Mouse (Mus musculus) stomach, embryonic 16.5 days (tissue): ENCODE measurements around the gene Adrb1. TPM values are rescaled to one million over a fixed set of nuclear protein-coding genes. Genes with fewer than 3 reads are reported as not detected.

Experiments used
- ATAC-seq: fragments of 200-750 bp; cut with Nextera tagmentation; 2 replicates; pipeline ENCODE4 v1.8.0; 2017; ENCODE audit warnings: moderate number of reproducible peaks, moderate TSS enrichment; ENCODE audit not compliant: insufficient read depth, low FRiP score
- H3K27ac ChIP-seq: fragments of 300-500 bp; sonication (generic); 2 replicates; pipeline ENCODE4 v1.5.1; 2014; ENCODE audit warnings: low read length
- H3K27me3 ChIP-seq: fragments of 300-500 bp; sonication (generic); 2 replicates; pipeline ENCODE4 v1.6.1; 2014; ENCODE audit warnings: low read length, control low read depth, mixed read lengths; ENCODE audit not compliant: control insufficient read depth, insufficient read depth
- H3K36me3 ChIP-seq: fragments of 300-500 bp; sonication (generic); 2 replicates; pipeline ENCODE4 v1.6.1; 2014; ENCODE audit warnings: low read length; ENCODE audit not compliant: control insufficient read depth, insufficient read depth
- H3K4me1 ChIP-seq: fragments of 300-500 bp; sonication (generic); 2 replicates; pipeline ENCODE4 v1.6.1; 2014; ENCODE audit warnings: low read length, control low read depth, mixed read lengths; ENCODE audit not compliant: control insufficient read depth, insufficient read depth
- H3K4me2 ChIP-seq: fragments of 300-500 bp; sonication (generic); 2 replicates; pipeline ENCODE4 v1.6.1; 2014; ENCODE audit warnings: low read depth, low read length, mixed read lengths
- H3K4me3 ChIP-seq: fragments of 300-500 bp; sonication (generic); replicated peaks from 2 replicates; pipeline ENCODE4 v1.5.1; 2014; ENCODE audit warnings: mild to moderate bottlenecking, low read length
- H3K9ac ChIP-seq: fragments of 300-500 bp; sonication (generic); 2 replicates; pipeline ENCODE4 v1.6.1; 2014; ENCODE audit warnings: low read length
- H3K9me3 ChIP-seq: fragments of 300-500 bp; sonication (generic); replicated peaks from 2 replicates; pipeline ENCODE4 v1.6.1; 2016; ENCODE audit warnings: low read length, control low read depth; ENCODE audit not compliant: control insufficient read depth
- WGBS: fragments of 180-500 bp; shearing (Covaris S2); extraction: QIAGEN DNeasy Blood & Tissue Kit; methylation state at CpG from one replicate; pipeline ENCODE4 v1.1.7; 2014; 5-methylcytosine and 5-hydroxymethylcytosine counted together
- polyA plus RNA-seq: library from polyadenylated mRNA; unstranded; fragments of >200 nt; fragmentation: Nextera tagmentation; extraction: Ambion mirVana; gene quantifications from 2 replicates; pipeline ENCODE4 v1.2.1, GENCODE M21; 2015

The Adrb1 gene
- polyA plus RNA-seq, 1 experiment from 2014 or later, result 0.34 TPM

DNA sequence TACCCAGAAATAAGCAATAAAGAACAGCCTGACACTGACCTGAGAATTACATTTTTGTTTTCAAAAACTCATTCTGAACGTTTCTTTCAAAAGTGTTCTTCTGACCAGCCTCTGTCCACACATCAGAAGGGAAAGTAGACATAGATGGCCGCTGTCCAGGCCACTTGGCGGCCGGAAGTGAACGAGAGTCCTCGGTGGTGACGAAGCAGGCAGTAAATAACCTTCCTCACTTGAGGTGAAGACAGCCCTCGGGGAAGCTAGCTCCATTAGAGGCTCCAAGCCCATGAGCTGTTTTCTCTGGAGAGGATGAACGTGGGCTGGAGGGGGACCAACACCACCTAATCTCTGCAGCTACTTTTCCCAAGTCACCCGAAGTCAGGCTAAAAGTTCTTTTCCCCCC lies 21.2 kb upstream of the Adrb1 start:
- H3K4me2 ChIP-seq, result no peak overlapping the region
- H3K36me3 ChIP-seq, result no peaks in the 10 kb centered on the region
- no peaks in the 10 kb centered on the region for H3K9me3 ChIP-seq
- H3K4me1 ChIP-seq, result peaks cover 15% of the 10 kb centered on the region
- WGBS, result 65% methylated on average over 10 of the region's 10 CpGs
- no peak overlapping the region for H3K4me3 ChIP-seq
- H3K27ac ChIP-seq, result no peak overlapping the region
- no peak overlapping the region for H3K9ac ChIP-seq
- no peak for ATAC-seq
- no peaks in the 10 kb centered on the region for H3K27me3 ChIP-seq

DNA sequence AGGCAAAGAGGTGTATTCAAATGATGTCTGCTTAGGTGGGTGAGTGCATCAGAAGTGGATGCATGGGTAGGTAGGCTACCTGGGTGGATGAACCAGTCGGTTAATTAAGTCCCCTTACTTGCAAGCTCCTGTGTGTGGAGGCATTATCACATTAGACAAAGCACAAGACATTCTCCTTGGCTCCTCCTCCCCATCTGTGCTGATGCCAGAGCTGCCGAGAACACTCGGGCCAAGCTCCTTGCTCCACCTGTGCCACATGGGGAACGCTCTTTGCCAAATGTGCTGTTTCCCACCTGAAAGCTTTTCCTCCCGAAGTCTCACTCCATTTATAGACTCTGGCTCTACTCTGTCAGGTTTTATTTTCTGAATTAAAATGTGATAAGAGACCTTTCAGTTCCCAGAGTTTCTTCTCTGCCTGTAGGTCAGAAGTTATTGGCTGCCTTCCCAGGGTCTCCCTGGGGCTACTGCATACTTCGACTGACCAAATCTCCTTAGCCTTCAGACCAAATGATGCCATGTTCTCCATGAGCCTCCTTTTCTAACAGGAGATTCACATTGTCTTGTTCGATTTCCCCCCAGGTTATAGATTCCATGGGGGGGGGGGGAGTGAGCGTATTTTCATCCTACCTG lies 20.5 kb upstream of the Adrb1 start:
- Histone ChIP-seq H3K9ac (no peak overlapping the region), H3K9me3 (no peaks in the 10 kb centered on the region), H3K4me1 (peaks cover 21% of the 10 kb centered on the region), H3K27ac (no peak overlapping the region), H3K36me3 (no peaks in the 10 kb centered on the region), H3K4me2 (no peak overlapping the region), H3K27me3 (no peaks in the 10 kb centered on the region), H3K4me3 (no peak overlapping the region)
- 69% methylated on average over 8 of the region's 8 CpGs for WGBS
- no peak for ATAC-seq

DNA sequence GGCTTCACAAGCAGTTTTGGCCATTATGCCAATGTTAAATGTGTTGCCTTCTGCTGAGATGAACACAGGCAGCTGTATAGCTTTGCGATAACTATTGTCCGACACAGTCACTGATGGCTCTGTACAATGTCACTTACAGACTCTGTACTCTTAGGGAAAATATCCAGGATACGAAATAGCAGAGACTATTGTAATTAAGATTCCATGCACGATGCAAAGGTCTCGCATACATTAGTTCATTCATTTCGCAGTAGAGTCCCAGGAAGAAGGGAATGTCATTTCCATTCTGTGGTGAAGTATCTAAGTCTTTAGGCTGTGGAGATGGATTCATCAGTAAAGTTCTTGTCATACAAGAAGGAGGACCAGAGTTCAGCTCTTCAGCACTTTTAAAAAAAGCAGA lies 20.0 kb upstream of the Adrb1 start:
- no peak overlapping the region for H3K4me3 ChIP-seq
- no peak overlapping the region for H3K4me2 ChIP-seq
- no peak overlapping the region for H3K9ac ChIP-seq
- no peaks in the 10 kb centered on the region for H3K27me3 ChIP-seq
- no peaks in the 10 kb centered on the region for H3K9me3 ChIP-seq
- H3K27ac ChIP-seq, result no peak overlapping the region
- WGBS, result 84% methylated on average over 6 of the region's 6 CpGs
- no peaks in the 10 kb centered on the region for H3K36me3 ChIP-seq
- peaks cover 21% of the 10 kb centered on the region for H3K4me1 ChIP-seq
- ATAC-seq, result no peak

DNA sequence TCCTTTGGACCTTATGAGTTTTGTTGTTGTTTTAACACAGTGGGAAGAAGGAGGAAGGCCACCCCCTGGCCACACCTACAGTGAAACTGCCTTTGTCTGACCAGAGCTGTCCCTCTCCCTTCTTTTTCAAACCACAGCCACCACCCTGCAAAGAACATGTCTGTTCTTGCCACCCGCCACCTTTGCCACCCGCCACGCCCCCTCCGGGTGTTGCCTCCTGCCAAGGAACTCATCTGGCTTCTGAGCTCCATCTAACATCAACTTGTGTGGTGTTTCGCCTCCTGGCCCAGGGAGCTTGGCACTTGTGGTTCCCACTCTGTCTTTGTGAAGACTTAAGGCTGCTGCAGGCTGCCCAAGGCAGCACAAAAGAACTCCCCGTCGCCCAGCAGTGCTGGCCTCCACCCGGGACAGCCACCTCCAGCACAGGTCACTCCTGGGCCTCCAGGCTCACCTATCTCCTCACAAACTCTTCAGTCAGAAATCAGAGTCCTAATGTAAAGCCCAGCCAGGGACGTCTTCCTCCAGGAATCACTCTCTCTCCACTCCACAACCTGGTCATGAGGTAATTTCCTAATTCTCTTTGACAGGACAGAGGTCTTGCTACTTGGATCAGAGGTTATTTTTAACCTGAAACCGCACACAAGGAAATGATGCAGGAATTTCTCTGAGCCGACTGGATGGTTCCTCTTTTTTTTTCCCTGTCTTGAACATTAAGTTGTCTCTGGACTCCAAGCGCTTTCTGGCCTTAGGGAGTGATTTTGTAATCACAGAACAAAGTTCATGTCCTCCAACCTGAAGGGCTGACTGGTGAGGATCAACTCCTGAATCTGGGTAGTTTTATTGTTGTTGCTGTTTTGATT lies 18.5 kb upstream of the Adrb1 start:
- 0 out of 2 replicates have a peak, but pooled peaks have one; percentile 20 for ATAC-seq
- Histone ChIP-seq H3K4me2 (peak overlapping the region; percentile 13; the same call in 1 of the 2 replicates), H3K36me3 (no peaks in the 10 kb centered on the region), H3K27ac (peak overlapping the region; percentile 71), H3K4me3 (no peak overlapping the region), H3K9ac (peak overlapping the region; percentile 40; the same call in 1 of the 2 replicates), H3K4me1 (peaks cover 22% of the 10 kb centered on the region), H3K9me3 (no peaks in the 10 kb centered on the region), H3K27me3 (no peaks in the 10 kb centered on the region)
- 59% methylated on average over 12 of the region's 12 CpGs for WGBS

DNA sequence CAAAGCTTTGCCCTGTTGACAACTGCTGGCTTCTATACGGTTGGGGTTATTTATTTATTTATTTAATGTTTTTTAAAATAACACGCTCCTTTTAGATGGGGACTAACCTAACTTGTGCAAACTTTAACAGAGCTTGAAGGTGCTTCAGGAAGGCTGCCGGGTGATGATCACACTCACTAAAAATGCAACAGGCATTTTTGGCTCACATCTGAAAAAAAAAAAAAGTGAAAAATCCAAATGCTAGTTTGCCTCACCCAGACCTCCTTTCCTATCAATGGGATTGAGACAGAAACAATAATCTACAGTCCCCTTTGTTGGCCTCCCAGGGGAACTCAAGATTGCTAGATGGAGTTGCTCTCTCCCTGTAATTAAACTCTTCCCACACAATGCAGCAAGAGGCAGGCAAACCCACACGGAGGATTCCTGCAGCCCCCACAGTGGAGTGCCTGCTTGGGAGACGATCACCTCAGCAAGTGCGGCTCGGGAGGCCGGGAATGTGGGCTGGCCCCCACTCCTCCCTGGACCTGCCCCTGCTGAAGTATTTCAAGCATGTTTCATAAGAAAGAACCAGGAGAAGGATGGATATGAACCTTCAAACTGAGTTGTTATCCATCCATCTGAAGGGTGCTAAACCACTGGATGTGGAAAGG lies 16.8 kb upstream of the Adrb1 start:
- Histone ChIP-seq H3K36me3 (no peaks in the 10 kb centered on the region), H3K4me2 (no peak overlapping the region), H3K27me3 (no peaks in the 10 kb centered on the region), H3K9ac (no peak overlapping the region), H3K9me3 (no peaks in the 10 kb centered on the region), H3K27ac (no peak overlapping the region), H3K4me1 (peaks cover 25% of the 10 kb centered on the region), H3K4me3 (no peak overlapping the region)
- ATAC-seq, result no peak
- WGBS, result 34% methylated on average over 8 of the region's 8 CpGs

DNA sequence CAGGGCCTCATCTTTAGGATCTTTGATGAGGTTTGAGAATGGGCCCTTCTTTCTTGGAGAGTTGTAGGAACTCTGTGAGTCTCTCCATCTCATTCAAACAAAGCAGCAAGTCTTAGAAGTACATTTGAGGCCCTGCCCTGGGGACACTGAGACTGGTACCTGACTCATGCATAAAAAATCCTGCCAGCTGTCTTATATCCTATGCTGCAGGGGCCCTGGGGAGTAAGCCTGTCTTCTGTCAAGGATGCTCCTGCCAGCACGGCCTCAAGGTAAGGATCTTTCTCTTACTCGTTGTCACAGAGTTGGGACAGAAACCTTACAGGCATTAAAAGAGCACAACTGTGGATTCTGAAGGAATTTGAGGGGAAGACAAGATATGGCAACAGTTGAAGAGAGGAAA lies 13.2 kb upstream of the Adrb1 start:
- ATAC-seq, result peak; percentile 47; the same call in 1 of the 2 replicates
- no peak overlapping the region for H3K9ac ChIP-seq
- H3K9me3 ChIP-seq, result no peaks in the 10 kb centered on the region
- no peak overlapping the region for H3K27ac ChIP-seq
- H3K4me1 ChIP-seq, result peaks cover 21% of the 10 kb centered on the region
- 46% methylated on average over 2 of the region's 2 CpGs for WGBS
- no peaks in the 10 kb centered on the region for H3K36me3 ChIP-seq
- H3K4me3 ChIP-seq, result no peak overlapping the region
- no peak overlapping the region for H3K4me2 ChIP-seq
- no peaks in the 10 kb centered on the region for H3K27me3 ChIP-seq

DNA sequence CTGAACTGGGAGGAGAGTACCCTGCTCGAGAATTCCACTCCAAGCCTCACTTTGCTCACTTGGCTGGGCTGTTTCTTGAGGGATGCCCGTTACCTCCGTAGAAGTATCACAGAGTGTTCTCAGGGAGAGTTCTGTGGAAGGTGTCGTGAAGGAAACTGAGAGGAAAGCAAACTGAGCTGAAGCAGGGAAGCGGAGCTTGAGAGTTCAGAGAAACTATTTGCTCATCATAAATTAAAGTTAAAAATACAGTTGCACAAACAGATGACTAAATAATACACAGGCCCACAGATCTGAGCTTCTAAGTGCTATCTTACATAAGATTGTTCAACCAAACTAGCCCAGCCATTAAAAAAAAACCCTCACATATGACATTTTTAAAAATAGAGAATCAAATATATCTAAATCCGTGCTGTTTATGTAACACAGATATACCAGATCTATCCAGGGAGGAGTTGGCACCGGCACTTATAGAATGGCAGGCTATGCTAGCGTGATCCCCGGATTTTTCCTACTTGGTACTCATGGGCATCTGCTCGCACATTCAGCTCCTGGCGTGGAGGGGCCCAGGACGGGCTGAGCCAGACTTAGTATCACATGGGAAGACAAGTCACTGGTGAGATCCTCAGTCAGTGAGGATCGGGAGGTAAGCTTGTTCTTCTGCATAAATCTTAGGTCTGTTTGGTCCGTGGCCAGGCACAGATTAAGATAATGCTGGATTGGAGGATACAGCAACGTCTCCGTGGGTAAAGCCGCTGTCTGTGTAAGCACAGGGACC lies 11.7 kb upstream of the Adrb1 start:
- H3K27ac ChIP-seq, result no peak overlapping the region
- no peak for ATAC-seq
- H3K4me2 ChIP-seq, result no peak overlapping the region
- no peak overlapping the region for H3K4me3 ChIP-seq
- no peaks in the 10 kb centered on the region for H3K36me3 ChIP-seq
- no peaks in the 10 kb centered on the region for H3K9me3 ChIP-seq
- peaks cover 15% of the 10 kb centered on the region for H3K4me1 ChIP-seq
- 73% methylated on average over 17 of the region's 17 CpGs for WGBS
- no peaks in the 10 kb centered on the region for H3K27me3 ChIP-seq
- no peak overlapping the region for H3K9ac ChIP-seq

DNA sequence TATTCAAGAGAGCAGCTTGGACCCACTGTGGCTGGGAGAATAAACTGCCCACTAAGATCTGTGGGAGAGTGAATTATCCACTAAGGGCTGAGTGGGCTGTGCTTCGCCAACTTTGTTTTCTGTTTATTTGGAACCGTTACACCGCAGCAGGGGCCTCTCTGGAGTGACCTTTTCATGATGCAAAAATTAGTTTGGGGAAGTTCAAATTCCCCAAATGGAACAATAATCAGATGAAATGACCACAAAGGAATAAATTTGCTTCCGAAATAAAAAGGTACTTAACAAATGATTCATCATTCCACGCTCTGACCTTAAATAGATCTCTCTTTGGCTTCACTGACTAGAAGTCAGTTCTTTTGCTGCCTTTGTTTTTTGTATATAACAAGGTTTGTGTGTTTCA lies 8.4 kb upstream of the Adrb1 start:
- peaks cover 5% of the 10 kb centered on the region; the same call in 1 of the 2 replicates for H3K27me3 ChIP-seq
- H3K27ac ChIP-seq, result no peak overlapping the region
- H3K9ac ChIP-seq, result no peak overlapping the region
- 92% methylated on average over 5 of the region's 5 CpGs for WGBS
- no peaks in the 10 kb centered on the region for H3K9me3 ChIP-seq
- 0 out of 2 replicates have a peak, but pooled peaks cover 4% of the 10 kb centered on the region for H3K4me1 ChIP-seq
- H3K36me3 ChIP-seq, result no peaks in the 10 kb centered on the region
- H3K4me3 ChIP-seq, result no peak overlapping the region
- no peak overlapping the region for H3K4me2 ChIP-seq
- no peak for ATAC-seq
